17 mouse cellular contexts compared by ENCODE assay signal in genomic region chr11:105156748-105157267, GRCm38 (mm10). TPM values are rescaled to one million over a fixed set of nuclear protein-coding genes. Genes with fewer than 3 reads are reported as not detected.
DNase-seq lines count a peak whose midpoint lies in the region; ATAC-seq and TF ChIP-seq lines count a peak whose summit lies in the region.
"Had no signal": no experiment of that assay in that cellular context is flagged by ENCODE, and none has a peak within 500 bp of the region (broad histone marks: within the 10 kb centered on the region; RNA-seq: fewer than 3 reads in every experiment).

No protein-coding gene starts in this region.

- peaks cover 14 to 45% of the 10 kb centered on the region in 2 experiments for H3K4me1 ChIP-seq in MEL (ENCODE audit: control insufficient read depth in 1 of 2, insufficient read depth in 2 of 2, low read length in 2 of 2)
- H3K4me1 ChIP-seq in heart, embryonic 13.5 days, result peaks cover 41% of the 10 kb centered on the region
- H3K4me1 ChIP-seq in liver, embryonic 13.5 days (replicated peaks), result peaks cover 79% of the 10 kb centered on the region
- H3K4me1 ChIP-seq in midbrain, embryonic 11.5 days (ENCODE audit: control insufficient read depth, insufficient read depth, low read length), result no peaks in the 10 kb centered on the region; the same call in 1 of the 2 replicates

- TF ChIP-seq EP300 in MEL (IDR thresholded peaks at IDR 0.05; ENCODE audit: low read depth in 1 of 2, low read length in 2 of 2), result peak; percentile 68 to 71

- peaks cover 0 to 33% of the 10 kb centered on the region in 2 experiments; a peak in 2 of 4 replicates for H3K36me3 ChIP-seq in MEL (ENCODE audit: control insufficient read depth in 1 of 2, insufficient read depth in 2 of 2, low read length in 2 of 2)
- no peaks in the 10 kb centered on the region for H3K36me3 ChIP-seq in heart, embryonic 13.5 days
- H3K36me3 ChIP-seq in liver, embryonic 13.5 days, result no peaks in the 10 kb centered on the region
- H3K36me3 ChIP-seq in midbrain, embryonic 11.5 days (ENCODE audit: control insufficient read depth, insufficient read depth, low read length), result no peaks in the 10 kb centered on the region

- no peaks in the 10 kb centered on the region for H3K9me3 ChIP-seq in MEL (replicated peaks; ENCODE audit: insufficient read depth, low read length)
- no peaks in the 10 kb centered on the region for H3K9me3 ChIP-seq in heart, embryonic 13.5 days
- no peaks in the 10 kb centered on the region for H3K9me3 ChIP-seq in liver, embryonic 13.5 days (replicated peaks)
- no peaks in the 10 kb centered on the region for H3K9me3 ChIP-seq in midbrain, embryonic 11.5 days (ENCODE audit: control insufficient read depth, low read length)

- H3K9ac ChIP-seq in MEL (ENCODE audit: control insufficient read depth, low read depth, low read length, poor library complexity, severe bottlenecking), result peak overlapping the region; percentile 58
- H3K9ac ChIP-seq in heart, embryonic 13.5 days, result peak overlapping the region; percentile 48
- peak overlapping the region; percentile 59 for H3K9ac ChIP-seq in liver, embryonic 13.5 days
- H3K9ac ChIP-seq in midbrain, embryonic 11.5 days (ENCODE audit: low read length), result no peak overlapping the region

- peak; percentile 25 to 36 for DNase-seq in heart, adult 18-20 months
- no peak for DNase-seq in heart, postnatal 25 days (ENCODE audit: low spot score)
- peak; percentile 85 for DNase-seq in MEL (ENCODE audit: low read depth, low spot score)
- no peak for DNase-seq in liver, embryonic 13.5 days
- DNase-seq in midbrain, embryonic 11.5 days (ENCODE audit: low spot score, missing footprints), result no peak
- DNase-seq in layer of hippocampus, postnatal 25 days (ENCODE audit: extremely low spot score in 1 of 2, low spot score in 1 of 2), result no peak
- no peak for DNase-seq in layer of hippocampus, adult 11-12 months (ENCODE audit: low spot score)
- DNase-seq: kidney, postnatal 10 days; lung, postnatal 10 days; midbrain, embryonic 14.5 days had no signal

- WGBS in heart, embryonic 13.5 days, result 52% methylated on average over 19 of the region's 19 CpGs
- 45% methylated on average over 19 of the region's 19 CpGs for WGBS in liver, embryonic 13.5 days (ENCODE audit: insufficient replicate concordance)
- WGBS in midbrain, embryonic 11.5 days, result 86% methylated on average over 19 of the region's 19 CpGs

- TF ChIP-seq POLR2A in MEL (IDR thresholded peaks at IDR 0.05; ENCODE audit: control insufficient read depth in 1 of 2, insufficient read depth in 1 of 2, low read depth in 1 of 2, low read length in 2 of 2, poor library complexity in 1 of 2), result peak in 1 of 2 experiments; percentile 51; a peak in 2 of 4 replicates

- H3K4me2 ChIP-seq in heart, embryonic 13.5 days, result peak overlapping the region; percentile 51
- H3K4me2 ChIP-seq in liver, embryonic 13.5 days, result peak overlapping the region; percentile 58
- H3K4me2 ChIP-seq in midbrain, embryonic 11.5 days, result no peak overlapping the region

- no peaks in the 10 kb centered on the region; the same call in 1 of the 2 replicates for H3K79me2 ChIP-seq in MEL (ENCODE audit: control insufficient read depth, insufficient read depth, low read length, poor library complexity)

- ATAC-seq in heart, embryonic 13.5 days (ENCODE audit: extremely low read depth, insufficient number of reproducible peaks, low FRiP score, low TSS enrichment), result no peak
- no peak for ATAC-seq in liver, embryonic 13.5 days (ENCODE audit: low read depth)
- no peak for ATAC-seq in midbrain, embryonic 11.5 days (ENCODE audit: low FRiP score)

- TF ChIP-seq CTCF in MEL (IDR thresholded peaks at IDR 0.05 in 2 of 3, conservative IDR thresholded peaks at IDR 0.05 in 1 of 3; ENCODE audit: control insufficient read depth in 1 of 3, insufficient read depth in 1 of 3, low read depth in 2 of 3, low read length in 3 of 3, poor library complexity in 1 of 3, severe bottlenecking in 1 of 3), result no peak

- H3K27me3 ChIP-seq in MEL (ENCODE audit: control insufficient read depth in 1 of 2, insufficient read depth in 2 of 2, low read length in 2 of 2), result no peaks in the 10 kb centered on the region
- no peaks in the 10 kb centered on the region for H3K27me3 ChIP-seq in heart, embryonic 13.5 days (replicated peaks)
- H3K27me3 ChIP-seq in liver, embryonic 13.5 days, result no peaks in the 10 kb centered on the region
- H3K27me3 ChIP-seq in midbrain, embryonic 11.5 days (ENCODE audit: control insufficient read depth, insufficient read depth, low read length), result no peaks in the 10 kb centered on the region

- intact Hi-C loops in heart, postnatal 25 days (cut with DNase I), result no loop called here

- no peak for TF ChIP-seq RAD21 in MEL (IDR thresholded peaks at IDR 0.05; ENCODE audit: low read depth, low read length)

- H3K4me3 ChIP-seq in MEL (ENCODE audit: control insufficient read depth in 1 of 2, insufficient read depth in 1 of 2, low read depth in 2 of 2, low read length in 2 of 2), result peak overlapping the region; percentile 48 to 78
- H3K4me3 ChIP-seq in heart, embryonic 13.5 days, result 0 out of 2 replicates have a peak overlapping the region, but pooled peaks have one; percentile 4
- H3K4me3 ChIP-seq in liver, embryonic 13.5 days (replicated peaks), result peak overlapping the region; percentile 52
- no peak overlapping the region for H3K4me3 ChIP-seq in midbrain, embryonic 11.5 days (ENCODE audit: low read depth, low read length)

- peak overlapping the region; percentile 67 for H3K27ac ChIP-seq in MEL (ENCODE audit: control insufficient read depth, low read depth, low read length)
- peak overlapping the region; percentile 85 for H3K27ac ChIP-seq in heart, embryonic 13.5 days (replicated peaks)
- peak overlapping the region; percentile 80 for H3K27ac ChIP-seq in liver, embryonic 13.5 days
- no peak overlapping the region for H3K27ac ChIP-seq in midbrain, embryonic 11.5 days (ENCODE audit: low read depth, low read length)

TF ChIP-seq in MEL, 35 proteins besides CTCF, POLR2A, EP300 and RAD21 (continues in another document):
- peak; percentile 64 for TF ChIP-seq ETS1 (IDR thresholded peaks at IDR 0.05; ENCODE audit: low read depth, low read length)
- TF ChIP-seq POLR2AphosphoS2 (IDR thresholded peaks at IDR 0.05; ENCODE audit: low read length), result no peak
- TF ChIP-seq CHD1 (IDR thresholded peaks at IDR 0.05; ENCODE audit: low read depth, low read length), result peak; percentile 18; the same call in 1 of the 2 replicates
- TF ChIP-seq MAZ (IDR thresholded peaks at IDR 0.05; ENCODE audit: low read depth, low read length), result no peak
- peak; percentile 57 for TF ChIP-seq NELFE (IDR thresholded peaks at IDR 0.05; ENCODE audit: low read depth, low read length)
- peak; percentile 1; the same call in 1 of the 2 replicates for TF ChIP-seq BHLHE40 (IDR thresholded peaks at IDR 0.05; ENCODE audit: borderline replicate concordance, low read depth, low read length)
- TF ChIP-seq TBP (IDR thresholded peaks at IDR 0.05; ENCODE audit: low read depth, low read length), result 0 out of 2 replicates have a peak, but pooled peaks have one; percentile 3
- TF ChIP-seq MAFK (IDR thresholded peaks at IDR 0.05; ENCODE audit: borderline replicate concordance, low read depth, low read length), result peak; percentile 22; the same call in 1 of the 2 replicates
- TF ChIP-seq TCF12 (IDR thresholded peaks at IDR 0.05; ENCODE audit: low read depth, low read length), result peak; percentile 75; the same call in 1 of the 2 replicates
- TF ChIP-seq HCFC1 (IDR thresholded peaks at IDR 0.05; ENCODE audit: low read depth, low read length), result peak; percentile 63
- peak; percentile 89 for TF ChIP-seq RCOR1 (IDR thresholded peaks at IDR 0.05; ENCODE audit: low read depth, low read length)
- TF ChIP-seq E2F4 (IDR thresholded peaks at IDR 0.05; ENCODE audit: borderline replicate concordance, low read depth, low read length), result no peak
- TF ChIP-seq MYC (IDR thresholded peaks at IDR 0.05; ENCODE audit: low read depth, low read length), result 0 out of 2 replicates have a peak, but pooled peaks have one; percentile 17
- peak; percentile 67; the same call in 1 of the 2 replicates for TF ChIP-seq SIN3A (IDR thresholded peaks at IDR 0.05; ENCODE audit: low read length)
- TF ChIP-seq TAL1 (IDR thresholded peaks at IDR 0.05; ENCODE audit: low read length), result no peak

RNA-seq across cellular contexts. Expression of gene Gm10842, which starts 10.1 kb away (rescaled TPM):
- not detected for total RNA-seq in heart, adult 18-20 months (2021)
- total RNA-seq in heart, postnatal 25 days (2021), result not detected
- not detected in 2 replicates for total RNA-seq in MEL (2012; rRNA removed)
- polyA plus RNA-seq in MEL (2012; ENCODE audit: insufficient read depth in 1 of 2, insufficient read length in 2 of 2, low read depth in 1 of 2, low replicate concordance in 2 of 2, missing spikeins in 1 of 2), result not detected
- not detected in 2 replicates for polyA plus RNA-seq in heart, embryonic 13.5 days (2015; fragmentation: Nextera tagmentation; extraction: Ambion mirVana)
- polyA plus RNA-seq in liver, embryonic 13.5 days (2015; fragmentation: Nextera tagmentation; extraction: Ambion mirVana), result not detected in 2 replicates
- not detected in 2 replicates for polyA plus RNA-seq in midbrain, embryonic 11.5 days (2014; fragmentation: Nextera tagmentation; extraction: Ambion mirVana)
- not detected for total RNA-seq in layer of hippocampus, postnatal 25 days (2021)
- total RNA-seq: adrenal gland, adult 18-20 months; common myeloid progenitor, adult 5-6 weeks; layer of hippocampus, postnatal 10 days had no signal
- polyA plus RNA-seq: frontal cortex, adult 2 months; limb, embryonic 11.5 days; midbrain, embryonic 14.5 days; stomach, embryonic 14.5 days had no signal

RNA-seq across cellular contexts. Expression of gene Tlk2, which starts 21.8 kb away (rescaled TPM):
- 10 to 100 TPM; 31.2 to 32.0 TPM for total RNA-seq in heart, adult 18-20 months (2021)
- 10 to 100 TPM; 38.7 to 44.2 TPM for total RNA-seq in heart, postnatal 25 days (2021)
- total RNA-seq in MEL (2012; rRNA removed), result 52.7 and 60.9 TPM in 2 replicates
- 10 to 100 TPM in 1 of 2 experiments, not detected in 1; 46.5 TPM for polyA plus RNA-seq in MEL (2012; ENCODE audit: insufficient read depth in 1 of 2, insufficient read length in 2 of 2, low read depth in 1 of 2, low replicate concordance in 2 of 2, missing spikeins in 1 of 2)
- 12.2 and 13.2 TPM in 2 replicates for polyA plus RNA-seq in heart, embryonic 13.5 days (2015; fragmentation: Nextera tagmentation; extraction: Ambion mirVana)
- polyA plus RNA-seq in liver, embryonic 13.5 days (2015; fragmentation: Nextera tagmentation; extraction: Ambion mirVana), result 8.0 and 8.3 TPM in 2 replicates
- polyA plus RNA-seq in midbrain, embryonic 11.5 days (2014; fragmentation: Nextera tagmentation; extraction: Ambion mirVana), result 29.4 and 33.1 TPM in 2 replicates
- 10 to 100 TPM; 44.4 to 54.1 TPM for total RNA-seq in layer of hippocampus, postnatal 25 days (2021)

RNA-seq across cellular contexts. Expression of gene Mettl2, which starts 30.6 kb away (rescaled TPM):
- total RNA-seq in heart, adult 18-20 months (2021), result 10 to 100 TPM; 10.2 to 10.3 TPM
- total RNA-seq in heart, postnatal 25 days (2021), result 10 to 100 TPM in 1 of 2 experiments, 1 to 10 TPM in 1; 9.7 to 10.3 TPM
- 53.5 and 59.9 TPM in 2 replicates for total RNA-seq in MEL (2012; rRNA removed)
- polyA plus RNA-seq in MEL (2012; ENCODE audit: insufficient read depth in 1 of 2, insufficient read length in 2 of 2, low read depth in 1 of 2, low replicate concordance in 2 of 2, missing spikeins in 1 of 2), result 10 to 100 TPM in 1 of 2 experiments, not detected in 1; 61.7 TPM
- 26.8 and 29.7 TPM in 2 replicates for polyA plus RNA-seq in heart, embryonic 13.5 days (2015; fragmentation: Nextera tagmentation; extraction: Ambion mirVana)
- 23.7 and 28.4 TPM in 2 replicates for polyA plus RNA-seq in liver, embryonic 13.5 days (2015; fragmentation: Nextera tagmentation; extraction: Ambion mirVana)
- polyA plus RNA-seq in midbrain, embryonic 11.5 days (2014; fragmentation: Nextera tagmentation; extraction: Ambion mirVana), result 41.4 and 46.9 TPM in 2 replicates
- 10 to 100 TPM; 16.8 to 17.7 TPM for total RNA-seq in layer of hippocampus, postnatal 25 days (2021)

Comparison
In these comparisons a context has a peak if more than half of its experiments do, and no peak if none do; other contexts are left out.
1. DNase-seq: peak in heart, adult 18-20 months (2 of 2) and MEL (single experiment); none in heart, postnatal 25 days (single experiment), liver, embryonic 13.5 days (single experiment), midbrain, embryonic 11.5 days (single experiment), layer of hippocampus, postnatal 25 days (0 of 2) and layer of hippocampus, adult 11-12 months (single experiment).